Mouse (Mus musculus): ENCODE data around the gene Eya4. TPM values are rescaled to one million over a fixed set of nuclear protein-coding genes. Genes with fewer than 3 reads are reported as not detected.

Eya4 gene
- polyA plus RNA-seq, 1 experiment from 2014 or later: 9.7 TPM

DNA sequence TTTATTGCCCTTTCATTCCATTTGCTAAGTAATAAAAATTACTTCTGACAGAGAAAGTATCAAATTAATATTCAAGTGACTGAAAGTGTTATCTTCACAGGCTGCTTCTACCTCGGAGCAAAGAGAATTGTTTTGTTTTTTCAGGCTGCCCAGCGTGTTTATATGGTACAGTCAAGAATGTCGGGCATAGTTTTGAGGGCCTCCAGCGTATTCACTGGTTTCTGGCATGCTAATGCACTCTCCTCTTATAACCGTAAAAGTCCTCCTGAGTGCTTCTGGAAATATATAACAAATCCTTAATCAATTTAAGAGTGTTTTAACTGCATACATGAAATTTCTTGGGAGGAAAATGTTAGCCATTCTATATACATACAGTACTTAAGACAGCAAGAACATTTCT is 17.8 kb downstream of the Eya4 start:
- H3K4me2 ChIP-seq (replicated peaks; ENCODE audit: low read depth, low read length): no peak overlapping the region
- 0 out of 2 replicates have a peak, but pooled peaks cover 3% of the 10 kb centered on the region for H3K4me1 ChIP-seq (ENCODE audit: insufficient read depth, low read length)
- no peaks in the 10 kb centered on the region for H3K36me3 ChIP-seq (ENCODE audit: insufficient read depth, low read length)
- no peak for ATAC-seq (ENCODE audit: low FRiP score, low TSS enrichment)
- H3K9me3 ChIP-seq (ENCODE audit: low read length): no peaks in the 10 kb centered on the region
- no peak overlapping the region for H3K27ac ChIP-seq (ENCODE audit: low read length)
- WGBS: 52% methylated on average over 5 of the region's 5 CpGs
- H3K9ac ChIP-seq (replicated peaks; ENCODE audit: low read length): no peak overlapping the region
- no peak overlapping the region for H3K4me3 ChIP-seq (ENCODE audit: low read length)
- H3K27me3 ChIP-seq (ENCODE audit: insufficient read depth, low read length): no peaks in the 10 kb centered on the region

GRCm38 (mm10) chr10:23327651-23328050 is 22.9 kb downstream of the Eya4 start:
- Histone ChIP-seq H3K4me2 (replicated peaks; ENCODE audit: low read depth, low read length) (no peak overlapping the region), H3K36me3 (ENCODE audit: insufficient read depth, low read length) (no peaks in the 10 kb centered on the region), H3K4me3 (ENCODE audit: low read length) (no peak overlapping the region), H3K4me1 (ENCODE audit: insufficient read depth, low read length) (no peaks in the 10 kb centered on the region), H3K27ac (ENCODE audit: low read length) (no peak overlapping the region), H3K9ac (replicated peaks; ENCODE audit: low read length) (no peak overlapping the region), H3K27me3 (ENCODE audit: insufficient read depth, low read length) (no peaks in the 10 kb centered on the region), H3K9me3 (ENCODE audit: low read length) (no peaks in the 10 kb centered on the region)
- ATAC-seq (ENCODE audit: low FRiP score, low TSS enrichment): no peak
- WGBS: 79% methylated on average over 6 of the region's 6 CpGs

DNA sequence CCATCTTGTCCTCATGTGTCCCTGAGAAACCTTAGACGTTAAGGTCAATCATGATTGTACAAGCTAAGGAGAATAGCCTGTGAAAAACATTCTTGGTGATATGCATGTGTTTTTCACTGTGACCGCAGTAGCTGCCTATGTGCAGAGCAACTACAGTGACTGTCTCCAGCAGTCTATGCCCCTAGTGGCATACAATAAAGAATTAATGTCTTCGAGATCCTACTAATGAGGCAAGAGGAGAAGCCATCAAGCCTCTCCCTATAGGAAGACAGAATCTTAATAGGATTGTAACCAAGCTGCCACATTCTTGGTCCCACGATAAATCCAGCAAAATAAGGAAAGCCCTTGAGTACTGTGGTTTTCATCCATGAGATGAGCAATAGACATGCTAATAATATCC is 28.3 kb downstream of the Eya4 start:
- Histone ChIP-seq H3K4me1 (ENCODE audit: insufficient read depth, low read length) (no peaks in the 10 kb centered on the region), H3K27me3 (ENCODE audit: insufficient read depth, low read length) (no peaks in the 10 kb centered on the region), H3K4me2 (replicated peaks; ENCODE audit: low read depth, low read length) (no peak overlapping the region), H3K4me3 (ENCODE audit: low read length) (no peak overlapping the region), H3K9ac (replicated peaks; ENCODE audit: low read length) (no peak overlapping the region), H3K9me3 (ENCODE audit: low read length) (no peaks in the 10 kb centered on the region), H3K27ac (ENCODE audit: low read length) (no peak overlapping the region), H3K36me3 (ENCODE audit: insufficient read depth, low read length) (no peaks in the 10 kb centered on the region)
- no peak for ATAC-seq (ENCODE audit: low FRiP score, low TSS enrichment)
- WGBS: 87% methylated on average over 4 of the region's 4 CpGs

DNA sequence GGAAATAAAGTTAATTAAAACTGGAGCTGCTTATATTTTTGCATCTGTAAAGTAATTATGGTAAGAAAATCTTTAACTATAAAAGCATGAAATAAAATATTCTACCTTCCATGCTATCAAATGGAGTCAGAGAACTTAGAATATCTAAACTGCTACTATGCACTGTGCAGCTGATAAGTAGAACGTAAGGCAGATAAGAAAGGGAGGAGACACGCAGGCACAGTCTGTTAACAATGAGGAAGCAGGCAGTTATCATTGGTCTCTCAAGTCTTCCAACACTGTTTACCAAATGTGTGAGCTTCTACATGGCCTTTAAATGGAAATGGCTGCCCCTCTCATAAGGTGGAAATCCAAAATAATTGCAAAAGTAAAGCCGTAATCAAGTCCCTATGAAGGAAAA is 55.0 kb downstream of the Eya4 start:
- WGBS: 79% methylated on average over 3 of the region's 3 CpGs
- no peaks in the 10 kb centered on the region for H3K27me3 ChIP-seq (ENCODE audit: insufficient read depth, low read length)
- no peak overlapping the region for H3K4me2 ChIP-seq (replicated peaks; ENCODE audit: low read depth, low read length)
- H3K9me3 ChIP-seq (ENCODE audit: low read length): no peaks in the 10 kb centered on the region
- no peaks in the 10 kb centered on the region for H3K4me1 ChIP-seq (ENCODE audit: insufficient read depth, low read length)
- ATAC-seq (ENCODE audit: low FRiP score, low TSS enrichment): no peak
- no peaks in the 10 kb centered on the region for H3K36me3 ChIP-seq (ENCODE audit: insufficient read depth, low read length)
- H3K9ac ChIP-seq (replicated peaks; ENCODE audit: low read length): no peak overlapping the region
- H3K4me3 ChIP-seq (ENCODE audit: low read length): no peak overlapping the region
- H3K27ac ChIP-seq (ENCODE audit: low read length): no peak overlapping the region

GRCm38 (mm10) chr10:23292495-23292894 is 58.1 kb downstream of the Eya4 start:
- no peak overlapping the region for H3K4me3 ChIP-seq (ENCODE audit: low read length)
- H3K27me3 ChIP-seq (ENCODE audit: insufficient read depth, low read length): no peaks in the 10 kb centered on the region
- 62% methylated on average over 7 of the region's 7 CpGs for WGBS

DNA sequence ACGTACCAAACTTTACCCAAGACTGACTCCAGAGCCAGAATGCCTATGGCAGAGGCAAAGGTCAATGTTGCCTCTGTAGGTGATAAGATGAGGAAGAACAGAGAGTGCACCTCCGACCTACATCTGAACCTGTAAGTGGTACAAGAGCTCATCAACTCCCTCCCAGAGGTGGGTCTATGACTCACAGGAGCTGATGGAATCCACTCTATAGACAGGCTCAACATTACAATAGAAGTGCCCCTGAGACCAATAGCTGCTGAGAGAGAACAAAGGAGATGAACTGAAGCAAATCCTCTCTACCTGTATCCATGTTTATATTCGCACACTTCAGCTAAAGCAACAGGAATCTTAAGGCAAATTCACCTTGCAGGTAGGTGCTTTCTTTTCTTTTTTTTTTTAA is 73.2 kb downstream of the Eya4 start:
- no peak overlapping the region for H3K4me3 ChIP-seq (ENCODE audit: low read length)
- H3K27ac ChIP-seq (ENCODE audit: low read length): no peak overlapping the region
- 90% methylated on average over 3 of the region's 3 CpGs for WGBS
- no peaks in the 10 kb centered on the region for H3K4me1 ChIP-seq (ENCODE audit: insufficient read depth, low read length)
- no peaks in the 10 kb centered on the region for H3K36me3 ChIP-seq (ENCODE audit: insufficient read depth, low read length)
- no peak overlapping the region for H3K4me2 ChIP-seq (replicated peaks; ENCODE audit: low read depth, low read length)
- H3K9me3 ChIP-seq (ENCODE audit: low read length): no peaks in the 10 kb centered on the region
- ATAC-seq (ENCODE audit: low FRiP score, low TSS enrichment): no peak
- H3K27me3 ChIP-seq (ENCODE audit: insufficient read depth, low read length): no peaks in the 10 kb centered on the region
- H3K9ac ChIP-seq (replicated peaks; ENCODE audit: low read length): no peak overlapping the region

More at GRCm38 (mm10) chr10:23292495-23292894, 58.1 kb downstream of the Eya4 start:
- H3K4me2 ChIP-seq (replicated peaks; ENCODE audit: low read depth, low read length): no peak overlapping the region
- H3K27ac ChIP-seq (ENCODE audit: low read length): 0 out of 2 replicates have a peak overlapping the region, but pooled peaks have one; percentile 18
- H3K4me1 ChIP-seq (ENCODE audit: insufficient read depth, low read length): no peaks in the 10 kb centered on the region
- no peaks in the 10 kb centered on the region for H3K36me3 ChIP-seq (ENCODE audit: insufficient read depth, low read length)
- ATAC-seq (ENCODE audit: low FRiP score, low TSS enrichment): no peak
- no peaks in the 10 kb centered on the region for H3K9me3 ChIP-seq (ENCODE audit: low read length)
- H3K9ac ChIP-seq (replicated peaks; ENCODE audit: low read length): no peak overlapping the region

- Histone ChIP-seq H3K4me3 (ENCODE audit: low read length) (no peak overlapping the region), H3K9ac (replicated peaks; ENCODE audit: low read length) (no peak overlapping the region), H3K27ac (ENCODE audit: low read length) (no peak overlapping the region), H3K36me3 (ENCODE audit: insufficient read depth, low read length) (no peaks in the 10 kb centered on the region), H3K27me3 (ENCODE audit: insufficient read depth, low read length) (no peaks in the 10 kb centered on the region), H3K4me2 (replicated peaks; ENCODE audit: low read depth, low read length) (no peak overlapping the region), H3K9me3 (ENCODE audit: low read length) (no peaks in the 10 kb centered on the region), H3K4me1 (ENCODE audit: insufficient read depth, low read length) (no peaks in the 10 kb centered on the region)
- no peak for ATAC-seq (ENCODE audit: low FRiP score, low TSS enrichment)
- WGBS: 69% methylated on average over 9 of the region's 9 CpGs
Measured at GRCm38 (mm10) chr10:23271050-23271621, 79.5 kb downstream of the Eya4 start.

DNA sequence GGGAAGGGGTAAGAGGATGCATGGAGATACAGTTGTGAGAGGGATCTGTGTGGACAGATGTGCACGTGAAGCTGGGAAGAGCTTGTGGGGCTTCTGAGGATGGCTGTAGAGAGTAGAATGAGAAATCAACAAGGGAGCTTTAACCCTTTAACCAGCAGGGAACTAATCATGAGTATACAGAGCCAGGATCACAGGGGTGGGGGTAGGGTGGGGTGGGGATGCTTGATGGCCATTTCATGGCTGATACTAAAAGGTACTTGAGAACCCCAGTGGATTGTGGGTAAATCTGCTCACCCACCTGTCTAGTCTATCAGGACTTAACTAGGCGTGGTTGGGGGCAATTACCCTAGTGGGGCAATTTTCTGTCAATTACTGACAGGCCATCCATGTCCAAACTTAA is 80.1 kb downstream of the Eya4 start:
- ATAC-seq (ENCODE audit: low FRiP score, low TSS enrichment): no peak
- Histone ChIP-seq H3K9ac (replicated peaks; ENCODE audit: low read length) (no peak overlapping the region), H3K36me3 (ENCODE audit: insufficient read depth, low read length) (no peaks in the 10 kb centered on the region), H3K4me2 (replicated peaks; ENCODE audit: low read depth, low read length) (no peak overlapping the region), H3K27me3 (ENCODE audit: insufficient read depth, low read length) (no peaks in the 10 kb centered on the region), H3K9me3 (ENCODE audit: low read length) (no peaks in the 10 kb centered on the region), H3K4me3 (ENCODE audit: low read length) (no peak overlapping the region), H3K4me1 (ENCODE audit: insufficient read depth, low read length) (no peaks in the 10 kb centered on the region), H3K27ac (ENCODE audit: low read length) (no peak overlapping the region)
- WGBS: 81% methylated on average over 2 of the region's 2 CpGs

DNA sequence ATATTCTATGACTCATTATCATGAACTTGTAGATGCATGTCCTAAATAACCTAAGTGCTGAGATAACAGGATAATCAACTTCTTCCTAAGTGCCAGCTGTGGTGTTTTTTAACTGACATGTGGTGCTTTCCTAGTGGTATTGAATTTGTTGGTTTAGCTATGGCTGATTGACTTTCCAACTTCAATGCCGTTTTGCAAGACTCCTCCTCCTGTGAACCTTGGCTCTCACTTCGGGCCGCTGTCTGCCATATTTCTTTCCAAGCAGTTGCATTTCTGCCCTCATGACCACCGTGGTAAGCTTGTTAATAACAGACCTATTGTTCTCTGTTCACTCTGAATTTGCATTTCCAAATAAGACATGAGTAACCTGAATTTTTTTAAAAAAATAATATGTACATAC is 98.4 kb downstream of the Eya4 start:
- Histone ChIP-seq H3K4me3 (ENCODE audit: low read length) (no peak overlapping the region), H3K4me1 (ENCODE audit: insufficient read depth, low read length) (peaks cover 7% of the 10 kb centered on the region; the same call in 1 of the 2 replicates), H3K27me3 (ENCODE audit: insufficient read depth, low read length) (no peaks in the 10 kb centered on the region), H3K9ac (replicated peaks; ENCODE audit: low read length) (no peak overlapping the region), H3K4me2 (replicated peaks; ENCODE audit: low read depth, low read length) (no peak overlapping the region), H3K9me3 (ENCODE audit: low read length) (no peaks in the 10 kb centered on the region), H3K27ac (ENCODE audit: low read length) (no peak overlapping the region), H3K36me3 (ENCODE audit: insufficient read depth, low read length) (no peaks in the 10 kb centered on the region)
- 17% methylated on average over 4 of the region's 4 CpGs for WGBS
- ATAC-seq (ENCODE audit: low FRiP score, low TSS enrichment): peak; percentile 78

DNA sequence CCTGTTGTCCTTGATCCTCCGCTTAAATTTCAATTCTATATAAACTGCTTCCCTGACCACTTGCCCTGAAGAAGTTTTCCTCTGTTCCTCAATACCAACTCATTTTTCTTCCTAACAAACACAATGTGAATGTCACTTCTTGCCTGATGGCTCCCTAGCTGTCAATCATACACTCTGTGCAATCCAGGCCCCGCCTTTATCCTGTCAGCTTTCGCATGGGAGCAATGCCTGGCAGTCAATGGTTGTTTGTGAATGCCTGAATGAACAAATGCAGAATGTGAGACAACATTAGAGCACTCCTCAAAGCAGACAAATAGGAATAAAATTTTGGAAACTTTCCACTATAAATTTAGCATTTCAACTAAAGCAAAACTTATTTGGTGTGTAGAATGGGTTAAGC is 104.1 kb downstream of the Eya4 start:
- H3K4me1 ChIP-seq (ENCODE audit: insufficient read depth, low read length): no peaks in the 10 kb centered on the region
- no peak overlapping the region for H3K4me2 ChIP-seq (replicated peaks; ENCODE audit: low read depth, low read length)
- ATAC-seq (ENCODE audit: low FRiP score, low TSS enrichment): no peak
- no peak overlapping the region for H3K9ac ChIP-seq (replicated peaks; ENCODE audit: low read length)
- H3K27ac ChIP-seq (ENCODE audit: low read length): no peak overlapping the region
- H3K36me3 ChIP-seq (ENCODE audit: insufficient read depth, low read length): no peaks in the 10 kb centered on the region
- WGBS: 86% methylated on average over 3 of the region's 3 CpGs
- H3K4me3 ChIP-seq (ENCODE audit: low read length): no peak overlapping the region
- no peaks in the 10 kb centered on the region for H3K27me3 ChIP-seq (ENCODE audit: insufficient read depth, low read length)
- H3K9me3 ChIP-seq (ENCODE audit: low read length): no peaks in the 10 kb centered on the region

All from kidney, embryonic 16.5 days (tissue).